Mouse (Mus musculus): ENCODE data around the gene Letmd1.
"Not testable (repeated sequence)": the region's sequence is repeated elsewhere in the genome, so short reads cannot be mapped to it uniquely, and the experiment has no call there.

Letmd1 gene

GRCm38 (mm10) chr15:100468295-100469188 is at the start of gene Letmd1:
Letmd1 (plus strand) TSS chr15:100469023.
- DNase-seq, result peak; percentile 91

GRCm38 (mm10) chr15:100419311-100419710 is 49.5 kb upstream of the Letmd1 start:
- no peak for DNase-seq

DNA sequence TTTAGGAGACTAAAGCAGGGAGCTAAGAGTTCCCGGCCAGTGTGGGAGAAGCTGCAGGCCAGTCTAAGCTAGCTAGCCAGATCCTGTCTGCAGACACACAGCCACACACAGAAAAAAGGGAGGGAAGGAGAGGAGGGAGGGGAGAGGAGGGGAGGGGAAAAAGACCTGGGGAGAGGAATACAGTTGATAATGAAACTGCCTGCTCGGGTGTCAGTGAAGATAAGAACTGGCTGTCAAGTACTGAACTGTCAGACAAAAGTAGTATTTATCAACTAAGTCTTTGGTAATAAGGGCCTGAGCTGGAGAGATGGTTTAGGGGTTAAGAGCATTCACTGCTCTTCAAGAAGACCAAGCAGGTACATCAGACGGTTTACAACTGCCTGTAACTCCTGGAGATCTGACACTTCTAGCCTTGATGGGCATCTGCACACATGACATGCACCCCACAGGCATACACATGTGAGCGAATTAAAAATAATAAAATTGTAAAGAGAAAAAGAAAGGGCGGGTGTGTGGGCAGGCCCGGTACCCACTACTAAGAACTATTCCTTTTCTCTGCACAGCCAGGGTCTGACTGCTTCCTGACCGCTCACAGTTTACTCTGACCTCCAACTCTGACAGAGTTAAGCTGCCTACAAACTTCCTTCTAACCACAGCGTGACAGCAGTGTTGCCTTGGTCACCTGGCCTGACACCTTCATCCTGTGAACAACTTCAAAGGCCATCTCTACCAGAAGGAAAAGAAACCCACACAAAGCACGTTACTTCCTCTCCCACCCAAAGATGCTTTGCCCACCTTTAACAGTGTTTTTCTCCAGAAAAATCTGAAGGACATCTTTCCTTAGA is 48.7 kb upstream of the Letmd1 start:
- no peak for DNase-seq

DNA sequence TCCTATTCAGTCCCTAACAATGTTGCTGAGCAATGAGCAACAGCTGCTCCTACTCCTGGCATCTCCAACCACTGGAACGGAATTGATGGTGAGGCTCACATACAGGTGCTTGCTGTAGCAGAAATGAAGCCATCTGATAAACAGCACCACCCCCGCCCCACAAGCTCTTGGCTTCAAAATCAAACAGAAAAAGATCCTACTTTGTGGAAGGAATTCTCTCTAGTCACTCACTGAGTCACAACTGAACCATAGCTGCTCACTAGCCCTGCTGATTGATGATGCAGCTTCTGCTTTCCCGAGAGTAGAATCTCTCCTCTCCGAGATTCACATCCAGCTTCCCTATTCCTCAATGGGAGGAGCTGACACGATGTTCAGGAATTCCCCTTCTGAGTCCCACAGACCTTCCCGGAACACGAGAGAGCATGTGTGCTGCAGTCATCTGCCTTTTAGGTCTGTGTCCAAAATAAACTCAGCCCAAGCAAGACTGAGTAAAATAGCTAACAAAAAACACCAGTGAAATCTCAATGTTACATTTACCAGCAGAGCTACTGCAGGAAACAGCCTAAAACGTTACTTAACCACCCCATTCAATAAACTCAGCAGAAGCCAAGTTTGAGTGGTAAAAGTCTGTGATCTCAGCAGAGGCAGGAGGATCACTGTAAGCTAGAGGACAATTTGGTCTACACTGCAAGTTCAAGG is 47.6 kb upstream of the Letmd1 start:
- DNase-seq, result no peak

- not testable (repeated sequence) for DNase-seq
These were observed 47.0 kb upstream of the Letmd1 start, which contains the start of gene Gm5475 for GRCm38 (mm10) chr15:100421758-100422197. Gm5475 (plus strand) TSS chr15:100422147.

- DNase-seq, result no peak
These were observed 46.3 kb upstream of the Letmd1 start for GRCm38 (mm10) chr15:100422476-100422875.

- peak; percentile 97 for DNase-seq
These were observed 45.6 kb upstream of the Letmd1 start for GRCm38 (mm10) chr15:100422899-100423860.

GRCm38 (mm10) chr15:100423916-100424315 is 44.9 kb upstream of the Letmd1 start:
- DNase-seq, result no peak

- no peak for DNase-seq
These were observed 44.3 kb upstream of the Letmd1 start, which contains the start of gene Slc11a2 for GRCm38 (mm10) chr15:100424396-100425122. Slc11a2 (minus strand) TSS chr15:100425072.

- no peak for DNase-seq
These were observed 40.4 kb upstream of the Letmd1 start for GRCm38 (mm10) chr15:100428296-100428905.

DNA sequence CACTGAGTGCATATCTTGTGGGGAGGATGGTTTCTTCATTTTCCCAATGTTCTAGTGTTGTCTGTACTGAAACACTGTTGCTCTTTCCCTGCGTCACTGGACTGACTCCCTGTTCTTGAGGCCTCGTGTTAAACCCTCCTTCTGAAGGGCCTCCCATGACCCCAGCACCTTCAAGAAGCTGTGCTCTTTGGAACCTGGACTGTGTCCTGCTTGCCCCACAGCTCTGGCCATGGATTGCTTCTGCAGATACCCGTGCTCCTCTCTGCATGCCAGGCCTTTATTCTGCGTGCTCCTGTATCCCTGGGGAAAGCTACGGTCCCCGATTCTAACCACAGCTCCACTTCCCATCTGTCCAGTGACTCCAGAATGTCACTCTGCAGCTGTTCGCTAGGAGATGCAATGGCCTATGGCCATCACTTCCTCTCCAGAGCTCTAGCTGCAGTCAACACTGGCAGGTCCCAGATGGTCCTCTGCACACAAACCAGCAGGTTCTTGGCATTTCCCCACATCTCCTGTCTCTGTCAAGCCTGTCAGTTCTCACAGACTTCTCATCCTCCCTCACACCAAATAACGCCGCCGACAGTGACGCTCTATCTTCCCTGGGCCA is 38.8 kb upstream of the Letmd1 start:
- DNase-seq, result peak; percentile 19

GRCm38 (mm10) chr15:100433234-100433633 is 35.6 kb upstream of the Letmd1 start:
- no peak for DNase-seq

- DNase-seq, result no peak
These were observed 32.7 kb upstream of the Letmd1 start for GRCm38 (mm10) chr15:100436112-100436511.

DNA sequence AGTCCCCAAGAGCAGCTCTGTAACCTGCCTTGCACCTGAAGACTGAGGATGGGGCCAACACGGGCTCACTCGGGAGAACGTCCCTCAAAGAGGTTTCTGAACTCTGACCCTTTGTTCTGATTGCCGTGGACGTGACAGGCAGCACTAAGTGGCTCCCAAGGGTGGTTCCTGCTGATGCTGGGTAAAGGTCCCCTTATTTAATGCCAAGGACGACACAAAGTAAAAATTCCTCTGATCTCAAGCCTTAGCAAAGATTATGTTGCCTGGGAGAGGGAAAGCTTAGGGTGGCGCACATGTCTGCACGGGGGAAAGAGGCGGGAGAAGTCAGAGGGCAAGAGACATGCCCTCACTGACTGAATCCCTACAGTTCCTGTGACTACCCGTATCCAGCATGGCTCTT is 32.3 kb upstream of the Letmd1 start:
- DNase-seq, result no peak

- DNase-seq, result peak; percentile 92
These were observed 25.5 kb upstream of the Letmd1 start for GRCm38 (mm10) chr15:100443126-100443922.

DNA sequence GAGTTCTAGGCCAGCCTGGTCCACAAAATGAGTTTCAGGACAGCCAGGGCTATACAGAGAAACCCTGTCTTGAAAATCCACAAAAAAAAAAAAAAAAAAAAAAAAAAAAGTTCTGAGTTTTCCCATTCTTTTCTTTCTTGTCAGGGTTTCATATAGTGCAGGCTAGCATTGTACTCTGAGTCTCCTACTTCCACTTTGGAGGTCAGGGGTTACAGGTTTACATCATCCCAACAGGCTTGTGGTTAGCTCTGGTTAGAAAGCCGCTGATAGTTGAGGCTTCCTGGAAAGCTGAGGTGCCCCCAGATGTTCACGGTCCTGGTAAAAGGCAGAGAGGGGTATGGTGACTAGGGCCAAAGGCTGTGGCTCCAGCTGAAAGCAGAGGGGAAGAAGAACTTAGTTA is 21.9 kb upstream of the Letmd1 start:
- DNase-seq, result no peak

DNA sequence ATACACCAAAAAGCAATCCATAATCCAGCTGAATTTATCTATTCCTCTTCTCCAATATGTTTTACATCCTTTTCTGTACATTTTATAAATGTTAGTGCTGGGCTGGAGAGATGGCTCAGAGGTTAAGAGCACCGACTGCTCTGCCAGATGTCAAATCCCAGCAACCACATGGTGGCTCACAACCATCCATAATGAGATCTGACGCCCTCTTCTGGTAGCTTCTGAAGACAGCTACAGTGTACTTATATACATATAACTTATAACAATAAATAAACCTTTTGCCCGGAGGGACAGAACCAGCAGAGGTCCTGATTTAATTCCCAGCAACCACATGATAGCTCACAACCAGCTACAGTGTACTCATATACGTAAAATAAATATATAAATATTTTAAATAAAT is 20.3 kb upstream of the Letmd1 start:
- no peak for DNase-seq

DNA sequence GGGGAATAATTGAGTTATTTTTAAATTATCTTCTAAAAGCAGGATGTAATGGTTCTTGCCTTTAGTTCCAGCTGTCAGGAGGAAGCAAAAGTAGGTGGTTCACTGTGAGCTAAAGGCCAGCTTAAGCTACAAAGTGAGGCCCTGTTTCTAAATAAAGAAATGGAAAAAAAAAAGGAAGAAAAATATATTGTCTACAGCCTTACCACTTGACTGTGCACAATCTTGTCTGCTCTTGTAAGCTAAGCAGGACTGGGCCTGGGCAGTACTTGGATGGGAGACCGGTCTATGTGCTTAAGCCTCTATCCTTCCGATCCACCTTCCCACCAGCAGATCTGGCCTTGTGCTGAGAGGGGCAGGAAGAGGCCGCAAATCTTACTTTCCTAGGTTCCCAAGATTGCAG is 19.3 kb upstream of the Letmd1 start:
- DNase-seq, result no peak

- peak; percentile 49 for DNase-seq
These were observed 17.6 kb upstream of the Letmd1 start for GRCm38 (mm10) chr15:100451245-100451644.
